In genomic region chr11:120171168-120171567, GRCm38 (mm10) we compare ENCODE assay signal across 14 mouse cellular contexts. TPM values are rescaled to one million over a fixed set of nuclear protein-coding genes. Genes with fewer than 3 reads are reported as not detected.
DNase-seq lines count a peak whose midpoint lies in the region; ATAC-seq lines count a peak whose summit lies in the region.
"Had no signal": no experiment of that assay in that cellular context is flagged by ENCODE, and none has a peak within 500 bp of the region (broad histone marks: within the 10 kb centered on the region; RNA-seq: fewer than 3 reads in every experiment).

No protein-coding gene starts in this region.

- no peak overlapping the region for H3K4me2 ChIP-seq in forebrain, embryonic 13.5 days
- no peak overlapping the region for H3K4me2 ChIP-seq in forebrain, embryonic 12.5 days
- H3K4me2 ChIP-seq in intestine, embryonic 16.5 days (ENCODE audit: low read depth, low read length) = no peak overlapping the region

- no peak for ATAC-seq in forebrain, embryonic 13.5 days
- no peak for ATAC-seq in forebrain, embryonic 12.5 days (ENCODE audit: low FRiP score)
- ATAC-seq in intestine, embryonic 16.5 days = peak; percentile 60
- no peak for ATAC-seq in frontal cortex, adult (ENCODE audit: low TSS enrichment)

- no peak overlapping the region for H3K27ac ChIP-seq in forebrain, embryonic 13.5 days
- no peak overlapping the region for H3K27ac ChIP-seq in forebrain, embryonic 12.5 days
- H3K27ac ChIP-seq in intestine, embryonic 16.5 days (ENCODE audit: low read length) = no peak overlapping the region

- DNase-seq in retina, postnatal 1 day = peak; percentile 49
- no peak for DNase-seq in retina, embryonic 14.5 days (ENCODE audit: low spot score)
- DNase-seq in right cerebral cortex, adult 18-20 months = no peak
- DNase-seq in right cerebral cortex, postnatal 10 days (ENCODE audit: low spot score in 2 of 2) = no peak
- DNase-seq: cerebellum, adult 9-10 months; heart, postnatal 10 days; kidney, adult 8-10 months; layer of hippocampus, adult 9-11 months; right cerebral cortex, postnatal 4 days had no signal

- WGBS in forebrain, embryonic 13.5 days = 56% methylated on average over 8 of the region's 8 CpGs
- 49% methylated on average over 8 of the region's 8 CpGs for WGBS in forebrain, embryonic 12.5 days
- WGBS in intestine, embryonic 16.5 days = 32% methylated on average over 8 of the region's 8 CpGs

- 0 out of 2 replicates have a peak overlapping the region, but pooled peaks have one; percentile 32 for H3K9ac ChIP-seq in forebrain, embryonic 13.5 days
- H3K9ac ChIP-seq in forebrain, embryonic 12.5 days = no peak overlapping the region
- H3K9ac ChIP-seq in intestine, embryonic 16.5 days (ENCODE audit: low read depth, low read length) = no peak overlapping the region

- H3K9me3 ChIP-seq in forebrain, embryonic 13.5 days (replicated peaks) = no peaks in the 10 kb centered on the region
- no peaks in the 10 kb centered on the region for H3K9me3 ChIP-seq in forebrain, embryonic 12.5 days
- no peaks in the 10 kb centered on the region for H3K9me3 ChIP-seq in intestine, embryonic 16.5 days (ENCODE audit: control insufficient read depth, low read length)

- peaks cover 36% of the 10 kb centered on the region for H3K4me1 ChIP-seq in forebrain, embryonic 13.5 days
- H3K4me1 ChIP-seq in forebrain, embryonic 12.5 days = peaks cover 39% of the 10 kb centered on the region
- peaks cover 40% of the 10 kb centered on the region for H3K4me1 ChIP-seq in intestine, embryonic 16.5 days (ENCODE audit: control insufficient read depth, insufficient read depth, low read length)

- H3K27me3 ChIP-seq in forebrain, embryonic 13.5 days = no peaks in the 10 kb centered on the region
- peaks cover 3% of the 10 kb centered on the region; the same call in 1 of the 2 replicates for H3K27me3 ChIP-seq in forebrain, embryonic 12.5 days
- no peaks in the 10 kb centered on the region for H3K27me3 ChIP-seq in intestine, embryonic 16.5 days (replicated peaks; ENCODE audit: control insufficient read depth, insufficient read depth, low read length)

- H3K4me3 ChIP-seq in forebrain, embryonic 13.5 days = no peak overlapping the region
- no peak overlapping the region for H3K4me3 ChIP-seq in forebrain, embryonic 12.5 days (replicated peaks)
- H3K4me3 ChIP-seq in intestine, embryonic 16.5 days (ENCODE audit: low read length) = no peak overlapping the region
- H3K4me3 ChIP-seq: erythroblast, embryonic 14.5 days had no signal

- no peaks in the 10 kb centered on the region for H3K36me3 ChIP-seq in forebrain, embryonic 13.5 days (ENCODE audit: poor library complexity, severe bottlenecking)
- H3K36me3 ChIP-seq in forebrain, embryonic 12.5 days (replicated peaks) = no peaks in the 10 kb centered on the region
- no peaks in the 10 kb centered on the region for H3K36me3 ChIP-seq in intestine, embryonic 16.5 days (ENCODE audit: control insufficient read depth, insufficient read depth, low read length)

RNA-seq across cellular contexts. Expression of gene Slc38a10, which starts 20.0 kb away (rescaled TPM):
- polyA plus RNA-seq in forebrain, embryonic 13.5 days (2015; fragmentation: Nextera tagmentation; extraction: Ambion mirVana) = 76.8 and 92.2 TPM in 2 replicates
- 88.6 and 91.3 TPM in 2 replicates for polyA plus RNA-seq in forebrain, embryonic 12.5 days (2016; fragmentation: Nextera tagmentation; extraction: Ambion mirVana)
- polyA plus RNA-seq in intestine, embryonic 16.5 days (2015; fragmentation: Nextera tagmentation; extraction: Ambion mirVana) = 84.6 and 91.4 TPM in 2 replicates
